Mouse (Mus musculus) midbrain, embryonic 16.5 days (tissue): ENCODE results near the gene Grid2. TPM values are rescaled to one million over a fixed set of nuclear protein-coding genes. Genes with fewer than 3 reads are reported as not detected.

Experiments used
- ATAC-seq: fragments of 200-750 bp; cut with Nextera tagmentation; 2 replicates; pipeline ENCODE4 v1.8.0; 2017; ENCODE audit warnings: moderate TSS enrichment
- H3K27ac ChIP-seq: fragments of 300-500 bp; sonication (generic); 2 replicates; pipeline ENCODE4 v1.5.1; 2014; ENCODE audit warnings: mild to moderate bottlenecking, low read length, mixed read lengths
- H3K27me3 ChIP-seq: fragments of 300-500 bp; sonication (generic); 2 replicates; pipeline ENCODE4 v1.6.1; 2014; ENCODE audit warnings: low read depth, low read length, mixed read lengths; ENCODE audit not compliant: control insufficient read depth, insufficient read depth
- H3K36me3 ChIP-seq: fragments of 300-500 bp; sonication (generic); 2 replicates; pipeline ENCODE4 v1.6.1; 2014; ENCODE audit warnings: mild to moderate bottlenecking, low read length, moderate library complexity, mixed read lengths; ENCODE audit not compliant: control insufficient read depth, insufficient read depth
- H3K4me1 ChIP-seq: fragments of 300-500 bp; sonication (generic); 2 replicates; pipeline ENCODE4 v1.6.1; 2014; ENCODE audit warnings: mild to moderate bottlenecking, low read length, mixed read lengths; ENCODE audit not compliant: control insufficient read depth, insufficient read depth
- H3K4me2 ChIP-seq: fragments of 300-500 bp; sonication (generic); 2 replicates; pipeline ENCODE4 v1.6.1; 2014; ENCODE audit warnings: mild to moderate bottlenecking, low read length, mixed read lengths
- H3K4me3 ChIP-seq: fragments of 300-500 bp; sonication (generic); 2 replicates; pipeline ENCODE4 v1.5.1; 2014; ENCODE audit warnings: low read depth, mild to moderate bottlenecking, low read length, moderate library complexity, mixed read lengths
- H3K9ac ChIP-seq: fragments of 300-500 bp; sonication (generic); 2 replicates; pipeline ENCODE4 v1.6.1; 2014; ENCODE audit warnings: low read depth, low read length, mixed read lengths
- H3K9me3 ChIP-seq: fragments of 300-500 bp; sonication (generic); replicated peaks from 2 replicates; pipeline ENCODE4 v1.6.1; 2014; ENCODE audit warnings: mild to moderate bottlenecking, low read length, mixed read lengths; ENCODE audit not compliant: control insufficient read depth, poor library complexity, severe bottlenecking
- WGBS: fragments of 180-500 bp; shearing (Covaris S2); extraction: QIAGEN DNeasy Blood & Tissue Kit; methylation state at CpG from one replicate; pipeline ENCODE4 v1.1.7; 2014; 5-methylcytosine and 5-hydroxymethylcytosine counted together
- polyA plus RNA-seq: library from polyadenylated mRNA; unstranded; fragments of >200 nt; fragmentation: Nextera tagmentation; extraction: Ambion mirVana; gene quantifications from 2 replicates; pipeline ENCODE4 v1.2.1, GENCODE M21; 2015

The Grid2 gene
- polyA plus RNA-seq, 1 experiment from 2014 or later: 13.8 TPM

- H3K4me3 ChIP-seq: no peak overlapping the region
- no peak for ATAC-seq
- H3K4me2 ChIP-seq: no peak overlapping the region
- no peak overlapping the region for H3K9ac ChIP-seq
- H3K27me3 ChIP-seq: no peaks in the 10 kb centered on the region
- H3K4me1 ChIP-seq: no peaks in the 10 kb centered on the region
- H3K36me3 ChIP-seq: no peaks in the 10 kb centered on the region
- no peaks in the 10 kb centered on the region for H3K9me3 ChIP-seq
- H3K27ac ChIP-seq: no peak overlapping the region
- WGBS: 57% methylated on average over 6 of the region's 6 CpGs
Observed at GRCm38 (mm10) chr6:63917035-63917570, 661.4 kb downstream of the Grid2 start.

- 88% methylated on average over 6 of the region's 6 CpGs for WGBS
- Histone ChIP-seq H3K4me1 (no peaks in the 10 kb centered on the region), H3K4me2 (no peak overlapping the region), H3K9ac (no peak overlapping the region), H3K27ac (no peak overlapping the region), H3K4me3 (no peak overlapping the region), H3K27me3 (no peaks in the 10 kb centered on the region), H3K36me3 (no peaks in the 10 kb centered on the region), H3K9me3 (no peaks in the 10 kb centered on the region)
- no peak for ATAC-seq
Observed at GRCm38 (mm10) chr6:63921951-63922350, 666.3 kb downstream of the Grid2 start.

- no peak for ATAC-seq
- no peaks in the 10 kb centered on the region for H3K9me3 ChIP-seq
- H3K27me3 ChIP-seq: no peaks in the 10 kb centered on the region
- H3K4me3 ChIP-seq: no peak overlapping the region
- no peaks in the 10 kb centered on the region for H3K4me1 ChIP-seq
- H3K36me3 ChIP-seq: no peaks in the 10 kb centered on the region
- H3K9ac ChIP-seq: no peak overlapping the region
- no peak overlapping the region for H3K27ac ChIP-seq
- no peak overlapping the region for H3K4me2 ChIP-seq
Observed at GRCm38 (mm10) chr6:63931201-63931600, 675.5 kb downstream of the Grid2 start.

- Histone ChIP-seq H3K27me3 (no peaks in the 10 kb centered on the region), H3K4me1 (no peaks in the 10 kb centered on the region), H3K9ac (no peak overlapping the region), H3K4me3 (no peak overlapping the region), H3K4me2 (no peak overlapping the region), H3K27ac (no peak overlapping the region), H3K9me3 (no peaks in the 10 kb centered on the region), H3K36me3 (no peaks in the 10 kb centered on the region)
- ATAC-seq: no peak
- WGBS: 35% methylated on average over 5 of the region's 5 CpGs
Observed at GRCm38 (mm10) chr6:63946721-63947120, 691.0 kb downstream of the Grid2 start.

- peak; percentile 70 for ATAC-seq
- H3K9me3 ChIP-seq: no peaks in the 10 kb centered on the region
- H3K27me3 ChIP-seq: no peaks in the 10 kb centered on the region
- H3K27ac ChIP-seq: no peak overlapping the region
- no peak overlapping the region for H3K4me2 ChIP-seq
- no peak overlapping the region for H3K9ac ChIP-seq
- no peak overlapping the region for H3K4me3 ChIP-seq
- H3K4me1 ChIP-seq: peaks cover 13% of the 10 kb centered on the region
- 52% methylated on average over 3 of the region's 3 CpGs for WGBS
- no peaks in the 10 kb centered on the region for H3K36me3 ChIP-seq
Observed at GRCm38 (mm10) chr6:63963789-63964188, 708.1 kb downstream of the Grid2 start.

- ATAC-seq: 0 out of 2 replicates have a peak, but pooled peaks have one; percentile 66
- H3K4me2 ChIP-seq: no peak overlapping the region
- H3K27me3 ChIP-seq: no peaks in the 10 kb centered on the region
- H3K9me3 ChIP-seq: no peaks in the 10 kb centered on the region
- WGBS: 66% methylated on average over 6 of the region's 6 CpGs
- no peak overlapping the region for H3K4me3 ChIP-seq
- no peaks in the 10 kb centered on the region for H3K36me3 ChIP-seq
- no peak overlapping the region for H3K9ac ChIP-seq
- peaks cover 13% of the 10 kb centered on the region for H3K4me1 ChIP-seq
- H3K27ac ChIP-seq: no peak overlapping the region
Observed at GRCm38 (mm10) chr6:63964269-63964668, 708.6 kb downstream of the Grid2 start.

GRCm38 (mm10) chr6:63964735-63965134 is 709.1 kb downstream of the Grid2 start:
- no peak overlapping the region for H3K27ac ChIP-seq

GRCm38 (mm10) chr6:64046084-64046483 is 790.4 kb downstream of the Grid2 start:
- Histone ChIP-seq H3K27me3 (no peaks in the 10 kb centered on the region), H3K9ac (no peak overlapping the region), H3K36me3 (no peaks in the 10 kb centered on the region), H3K9me3 (no peaks in the 10 kb centered on the region), H3K27ac (no peak overlapping the region), H3K4me2 (no peak overlapping the region), H3K4me1 (no peaks in the 10 kb centered on the region), H3K4me3 (no peak overlapping the region)
- no peak for ATAC-seq
- WGBS: 68% methylated on average over 2 of the region's 2 CpGs

More at GRCm38 (mm10) chr6:63964735-63965134, 709.1 kb downstream of the Grid2 start:
- no peaks in the 10 kb centered on the region for H3K9me3 ChIP-seq
- peaks cover 13% of the 10 kb centered on the region for H3K4me1 ChIP-seq
- H3K9ac ChIP-seq: no peak overlapping the region
- H3K4me2 ChIP-seq: no peak overlapping the region
- H3K4me3 ChIP-seq: no peak overlapping the region
- H3K36me3 ChIP-seq: no peaks in the 10 kb centered on the region
- WGBS: 44% methylated on average over 2 of the region's 2 CpGs
- ATAC-seq: peak; percentile 71; the same call in 1 of the 2 replicates
- H3K27me3 ChIP-seq: no peaks in the 10 kb centered on the region

- no peak overlapping the region for H3K4me2 ChIP-seq
- H3K36me3 ChIP-seq: no peaks in the 10 kb centered on the region
- no peak overlapping the region for H3K4me3 ChIP-seq
- WGBS: 74% methylated on average over 1 of the region's 1 CpGs
- no peaks in the 10 kb centered on the region for H3K9me3 ChIP-seq
- no peaks in the 10 kb centered on the region for H3K4me1 ChIP-seq
- H3K9ac ChIP-seq: no peak overlapping the region
- H3K27ac ChIP-seq: no peak overlapping the region
- H3K27me3 ChIP-seq: no peaks in the 10 kb centered on the region
- no peak for ATAC-seq
Observed at GRCm38 (mm10) chr6:64046732-64047131, 791.1 kb downstream of the Grid2 start.
